Mouse (Mus musculus): Measurements from ENCODE around the gene Slc10a1.

Gene Slc10a1

GRCm38 (mm10) chr12:80968605-80969004 lies at the start of gene Slc10a1:
Gene Slc10a1, minus strand, starts transcription at chr12:80968705.
- DNase-seq (ENCODE audit: low read depth, low spot score), result no peak

GRCm38 (mm10) chr12:81017624-81018023 lies 49.1 kb upstream of the Slc10a1 start:
- DNase-seq (ENCODE audit: low read depth, low spot score), result no peak

GRCm38 (mm10) chr12:81013496-81013895 lies 45.0 kb upstream of the Slc10a1 start:
- peak; percentile 60 for DNase-seq (ENCODE audit: low read depth, low spot score)

- no peak for DNase-seq (ENCODE audit: low read depth, low spot score)
Observed at GRCm38 (mm10) chr12:81011994-81012393, 43.5 kb upstream of the Slc10a1 start.

- no peak for DNase-seq (ENCODE audit: low read depth, low spot score)
Observed at GRCm38 (mm10) chr12:81009813-81010212, 41.3 kb upstream of the Slc10a1 start.

GRCm38 (mm10) chr12:81002841-81003635 lies 34.5 kb upstream of the Slc10a1 start:
- DNase-seq (ENCODE audit: low read depth, low spot score), result no peak

GRCm38 (mm10) chr12:81000924-81001323 lies 32.4 kb upstream of the Slc10a1 start:
- DNase-seq (ENCODE audit: low read depth, low spot score), result peak; percentile 25

GRCm38 (mm10) chr12:80998528-80999221 lies 30.2 kb upstream of the Slc10a1 start:
- DNase-seq (ENCODE audit: low read depth, low spot score), result peak; percentile 54

GRCm38 (mm10) chr12:80997652-80998051 lies 29.1 kb upstream of the Slc10a1 start:
- DNase-seq (ENCODE audit: low read depth, low spot score), result no peak

GRCm38 (mm10) chr12:80995326-80995725 lies 26.8 kb upstream of the Slc10a1 start:
- no peak for DNase-seq (ENCODE audit: low read depth, low spot score)

- DNase-seq (ENCODE audit: low read depth, low spot score), result no peak
Observed at GRCm38 (mm10) chr12:80993773-80994172, 25.3 kb upstream of the Slc10a1 start.

- no peak for DNase-seq (ENCODE audit: low read depth, low spot score)
Observed at GRCm38 (mm10) chr12:80992540-80993122, 24.1 kb upstream of the Slc10a1 start.

- DNase-seq (ENCODE audit: low read depth, low spot score), result no peak
Observed at GRCm38 (mm10) chr12:80991806-80992205, 23.3 kb upstream of the Slc10a1 start.

GRCm38 (mm10) chr12:80990901-80991445 lies 22.5 kb upstream of the Slc10a1 start:
- DNase-seq (ENCODE audit: low read depth, low spot score), result peak; percentile 29

GRCm38 (mm10) chr12:80988286-80988685 lies 19.8 kb upstream of the Slc10a1 start:
- DNase-seq (ENCODE audit: low read depth, low spot score), result peak; percentile 19

- no peak for DNase-seq (ENCODE audit: low read depth, low spot score)
Observed at GRCm38 (mm10) chr12:80986628-80987027, 18.1 kb upstream of the Slc10a1 start.

- DNase-seq (ENCODE audit: low read depth, low spot score), result no peak
Observed at GRCm38 (mm10) chr12:80983695-80984094, 15.2 kb upstream of the Slc10a1 start.

GRCm38 (mm10) chr12:80982326-80982725 lies 13.8 kb upstream of the Slc10a1 start:
- peak; percentile 59 for DNase-seq (ENCODE audit: low read depth, low spot score)

- no peak for DNase-seq (ENCODE audit: low read depth, low spot score)
Observed at GRCm38 (mm10) chr12:80975939-80976671, 7.6 kb upstream of the Slc10a1 start.

- no peak for DNase-seq (ENCODE audit: low read depth, low spot score)
Observed at GRCm38 (mm10) chr12:80971756-80972155, 3.3 kb upstream of the Slc10a1 start.

- no peak for DNase-seq (ENCODE audit: low read depth, low spot score)
Observed at GRCm38 (mm10) chr12:80970181-80970705, 1.7 kb upstream of the Slc10a1 start.

All from R1 (cell line).